8 mouse cellular contexts compared by ENCODE assay signal in the genomic region with DNA sequence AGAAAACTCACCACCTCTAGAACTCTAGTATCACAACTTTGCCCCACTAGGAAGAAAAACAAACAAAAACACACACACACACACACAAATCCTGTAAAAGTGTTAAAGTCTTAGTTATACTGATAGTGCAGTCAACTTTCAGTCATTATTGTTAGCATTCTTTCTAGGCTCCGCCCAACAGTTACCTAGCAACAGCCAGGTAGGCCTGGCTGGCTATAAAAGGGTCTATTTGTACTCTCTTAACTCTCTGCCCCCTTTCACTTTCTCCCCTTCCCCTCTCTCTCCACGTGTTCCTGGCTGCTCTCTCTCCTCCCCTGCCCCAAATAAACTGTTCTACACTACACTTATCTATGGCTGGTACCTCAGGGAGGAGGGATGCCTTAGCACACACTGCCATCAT. TPM values are rescaled to one million over a fixed set of nuclear protein-coding genes. Genes with fewer than 3 reads are reported as not detected.
A peak's percentile ranks its signal among the peaks of the same experiment; 100 is the strongest.
DNase-seq lines count a peak whose midpoint lies in the region; ATAC-seq and TF ChIP-seq lines count a peak whose summit lies in the region.

No protein-coding gene starts in this region.

- no peak for TF ChIP-seq POLR2A in ES-Bruce4 (IDR thresholded peaks at IDR 0.05; ENCODE audit: insufficient read depth, low read length)

- WGBS in heart, embryonic 12.5 days: 28% methylated on average over 2 of the region's 2 CpGs
- WGBS in hindbrain, embryonic 13.5 days: 16% methylated on average over 2 of the region's 2 CpGs

- no peaks in the 10 kb centered on the region for H3K9me3 ChIP-seq in heart, embryonic 12.5 days (replicated peaks)
- H3K9me3 ChIP-seq in ES-Bruce4 (replicated peaks; ENCODE audit: control insufficient read depth, insufficient read depth, low read length, poor library complexity, severe bottlenecking): no peaks in the 10 kb centered on the region
- H3K9me3 ChIP-seq in hindbrain, embryonic 13.5 days: no peaks in the 10 kb centered on the region

- ATAC-seq in heart, embryonic 12.5 days (ENCODE audit: insufficient number of reproducible peaks, low FRiP score): no peak
- no peak for ATAC-seq in hindbrain, embryonic 13.5 days (ENCODE audit: low FRiP score)

- peaks cover 24% of the 10 kb centered on the region for H3K4me1 ChIP-seq in heart, embryonic 12.5 days (replicated peaks)
- no peaks in the 10 kb centered on the region for H3K4me1 ChIP-seq in ES-Bruce4 (ENCODE audit: control insufficient read depth, insufficient read depth, low read length)
- H3K4me1 ChIP-seq in hindbrain, embryonic 13.5 days (replicated peaks): peaks cover 21% of the 10 kb centered on the region

- H3K9ac ChIP-seq in heart, embryonic 12.5 days: peak overlapping the region; percentile 56
- peak overlapping the region; percentile 99; the same call in 1 of the 2 replicates for H3K9ac ChIP-seq in ES-Bruce4 (ENCODE audit: low read depth, poor library complexity, severe bottlenecking)
- peak overlapping the region; percentile 43 for H3K9ac ChIP-seq in hindbrain, embryonic 13.5 days

- peak overlapping the region; percentile 73 for H3K4me2 ChIP-seq in heart, embryonic 12.5 days
- H3K4me2 ChIP-seq in hindbrain, embryonic 13.5 days: peak overlapping the region; percentile 68

- no peak for TF ChIP-seq EP300 in ES-Bruce4 (IDR thresholded peaks at IDR 0.05; ENCODE audit: insufficient read depth, low read depth, low read length)

- TF ChIP-seq CTCF in ES-Bruce4 (IDR thresholded peaks at IDR 0.05; ENCODE audit: low read depth, low read length): no peak

- intact Hi-C loops in heart, postnatal 14 days (cut with DNase I): no loop called here

- DNase-seq in heart, postnatal 14 days: no peak
- peak; percentile 62 for DNase-seq in lung, postnatal 36 days
- DNase-seq in adrenal gland, postnatal 4 days (ENCODE audit: low spot score in 2 of 2): no peak
- no peak for DNase-seq in adrenal gland, postnatal 14 days
- DNase-seq in frontal cortex, adult 2 months (ENCODE audit: extremely low spot score in 1 of 2, low spot score in 1 of 2): no peak

- no peaks in the 10 kb centered on the region for H3K27me3 ChIP-seq in heart, embryonic 12.5 days (replicated peaks)
- no peaks in the 10 kb centered on the region for H3K27me3 ChIP-seq in ES-Bruce4 (ENCODE audit: control insufficient read depth, insufficient read depth, low read length, poor library complexity, severe bottlenecking)
- peaks cover 4% of the 10 kb centered on the region; the same call in 1 of the 2 replicates for H3K27me3 ChIP-seq in hindbrain, embryonic 13.5 days

- H3K36me3 ChIP-seq in heart, embryonic 12.5 days: peaks cover 15% of the 10 kb centered on the region
- peaks cover 33% of the 10 kb centered on the region for H3K36me3 ChIP-seq in ES-Bruce4 (ENCODE audit: control insufficient read depth, insufficient read depth, low read length, poor library complexity, severe bottlenecking)
- peaks cover 2% of the 10 kb centered on the region for H3K36me3 ChIP-seq in hindbrain, embryonic 13.5 days

- H3K4me3 ChIP-seq in heart, embryonic 12.5 days: peak overlapping the region; percentile 31
- peak overlapping the region; percentile 48 for H3K4me3 ChIP-seq in ES-Bruce4 (ENCODE audit: low read depth, low read length)
- peak overlapping the region; percentile 95 for H3K4me3 ChIP-seq in hindbrain, embryonic 13.5 days

- H3K27ac ChIP-seq in heart, embryonic 12.5 days (ENCODE audit: poor library complexity, severe bottlenecking): no peak overlapping the region
- H3K27ac ChIP-seq in ES-Bruce4 (ENCODE audit: insufficient read depth, low read length): no peak overlapping the region
- H3K27ac ChIP-seq in hindbrain, embryonic 13.5 days: no peak overlapping the region

RNA-seq across cellular contexts. Expression of gene Dek, which starts 1.9 kb away (rescaled TPM):
- polyA plus RNA-seq in heart, embryonic 12.5 days (2016; fragmentation: Nextera tagmentation; extraction: Ambion mirVana): 171 and 173 TPM in 2 replicates
- total RNA-seq in heart, postnatal 14 days (2021): 10 to 100 TPM; 38.3 to 41.2 TPM
- 225 and 227 TPM in 2 replicates for polyA plus RNA-seq in ES-Bruce4 (2011; ENCODE audit: insufficient read depth, insufficient read length, low read depth, missing spikeins)
- polyA plus RNA-seq in hindbrain, embryonic 13.5 days (2015; fragmentation: Nextera tagmentation; extraction: Ambion mirVana): 142 and 150 TPM in 2 replicates
- total RNA-seq in adrenal gland, postnatal 4 days (2021): 100 to 1,000 TPM; 122 to 142 TPM
- total RNA-seq in adrenal gland, postnatal 14 days (2021): 99.4 and 99.5 TPM in 2 replicates
- 31.1 and 44.5 TPM in 2 replicates for polyA plus RNA-seq in frontal cortex, adult 2 months (2012; rRNA removed)

RNA-seq across cellular contexts. Expression of gene Rnf144b, which starts 18.3 kb away (rescaled TPM):
- polyA plus RNA-seq in heart, embryonic 12.5 days (2016; fragmentation: Nextera tagmentation; extraction: Ambion mirVana): 1.6 and 1.9 TPM in 2 replicates
- total RNA-seq in heart, postnatal 14 days (2021): 10 to 100 TPM; 16.5 to 19.8 TPM
- 1.5 and 1.6 TPM in 2 replicates for polyA plus RNA-seq in ES-Bruce4 (2011; ENCODE audit: insufficient read depth, insufficient read length, low read depth, missing spikeins)
- 0.55 and 0.61 TPM in 2 replicates for polyA plus RNA-seq in hindbrain, embryonic 13.5 days (2015; fragmentation: Nextera tagmentation; extraction: Ambion mirVana)
- total RNA-seq in adrenal gland, postnatal 4 days (2021): 1 to 10 TPM; 3.4 to 6.7 TPM
- total RNA-seq in adrenal gland, postnatal 14 days (2021): 8.9 and 11.7 TPM in 2 replicates
- polyA plus RNA-seq in frontal cortex, adult 2 months (2012; rRNA removed): 9.1 and 9.7 TPM in 2 replicates

RNA-seq across cellular contexts. Expression of gene Tpmt, which starts 59.6 kb away (rescaled TPM):
- 13.4 and 13.5 TPM in 2 replicates for polyA plus RNA-seq in heart, embryonic 12.5 days (2016; fragmentation: Nextera tagmentation; extraction: Ambion mirVana)
- total RNA-seq in heart, postnatal 14 days (2021): 1 to 10 TPM; 6.1 to 6.7 TPM
- 26.7 and 31.7 TPM in 2 replicates for polyA plus RNA-seq in ES-Bruce4 (2011; ENCODE audit: insufficient read depth, insufficient read length, low read depth, missing spikeins)
- 27.5 and 27.9 TPM in 2 replicates for polyA plus RNA-seq in hindbrain, embryonic 13.5 days (2015; fragmentation: Nextera tagmentation; extraction: Ambion mirVana)
- 10 to 100 TPM; 15.5 to 17.9 TPM for total RNA-seq in adrenal gland, postnatal 4 days (2021)
- total RNA-seq in adrenal gland, postnatal 14 days (2021): 9.1 and 13.8 TPM in 2 replicates
- 12.8 and 14.1 TPM in 2 replicates for polyA plus RNA-seq in frontal cortex, adult 2 months (2012; rRNA removed)

Comparison
In these comparisons a context has a peak if more than half of its experiments do, and no peak if none do; other contexts are left out.
1. H3K4me3 ChIP-seq: peak in every context shown above with its lines; median percentile 95 in hindbrain, embryonic 13.5 days; 48 in ES-Bruce4; 31 in heart, embryonic 12.5 days.
2. H3K9ac ChIP-seq: peak in every context shown above with its lines; median percentile 99 in ES-Bruce4; 56 in heart, embryonic 12.5 days; 43 in hindbrain, embryonic 13.5 days.